Mouse (Mus musculus) olfactory bulb, adult 2 months (tissue): ENCODE results near the gene Fyn.

Source experiments
- CTCF ChIP-seq: fragments of 200-500 bp; IDR thresholded peaks from 2 replicates; pipeline ENCODE4 v1.5.1; 2012; ENCODE audit warnings: low read depth, mild to moderate bottlenecking, low read length, moderate library complexity; ENCODE audit not compliant: insufficient read depth
- POLR2A ChIP-seq: fragments of 200-500 bp; IDR thresholded peaks from 2 replicates; pipeline ENCODE4 v1.6.1; 2012; ENCODE audit warnings: mild to moderate bottlenecking, low read depth, low read length, moderate library complexity; ENCODE audit not compliant: insufficient read depth

DNA sequence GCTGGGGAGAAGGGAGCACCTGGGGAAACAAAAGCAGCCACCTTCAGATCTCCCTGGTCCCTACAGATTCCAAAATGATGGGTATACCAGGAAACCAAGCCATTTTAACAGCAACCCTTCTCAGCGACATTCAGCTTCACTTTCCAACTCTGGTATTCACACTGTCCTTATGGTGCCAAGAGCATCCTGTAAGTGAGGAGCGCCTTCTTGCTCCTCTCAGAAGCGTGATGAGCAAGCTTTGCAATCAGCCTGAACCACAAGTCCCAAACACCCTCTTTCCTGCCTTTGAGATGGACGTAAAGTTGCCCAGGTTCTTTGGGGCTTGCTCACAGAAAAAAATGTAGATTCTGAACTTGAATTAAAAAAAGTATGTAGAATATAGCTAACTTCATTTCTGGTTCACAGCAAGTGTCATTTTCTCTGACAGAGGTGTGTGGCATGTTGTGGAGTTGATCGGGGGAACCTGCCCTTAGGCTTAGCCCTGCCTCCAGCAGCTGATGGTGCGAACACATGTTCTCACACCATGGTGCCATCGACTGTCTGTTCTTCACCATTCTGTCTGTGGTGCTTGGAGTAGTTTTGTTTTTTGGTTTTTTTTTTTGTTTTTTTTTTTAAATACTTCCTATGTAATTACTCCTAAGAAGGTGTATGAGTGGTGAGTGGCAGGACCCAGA, 102.5 kb downstream of the Fyn start:
- TF ChIP-seq CTCF (no peak), POLR2A (no peak)
